Mouse (Mus musculus) liver, embryonic 14.5 days (tissue): ENCODE results near the gene Bbof1. TPM values are rescaled to one million over a fixed set of nuclear protein-coding genes. Genes with fewer than 3 reads are reported as not detected.

Source experiments
- ATAC-seq: fragments of 200-750 bp; cut with Nextera tagmentation; 2 replicates; pipeline ENCODE4 v1.8.0; 2017; ENCODE audit warnings: moderate number of reproducible peaks, mild to moderate bottlenecking, moderate library complexity; ENCODE audit not compliant: insufficient read depth
- DNase-seq, 3 experiments: peaks; one replicate each; pipeline ENCODE4 v3.0.0-alpha.2; 2012 to 2013; ENCODE audit warnings: low read depth in 3 of 3, low spot score in 3 of 3
- H3K27ac ChIP-seq: fragments of 300-500 bp; sonication (generic); 2 replicates; pipeline ENCODE4 v1.5.1; 2014; ENCODE audit warnings: moderate library complexity, mild to moderate bottlenecking, control low read depth, inconsistent platforms
- H3K27me3 ChIP-seq: fragments of 300-500 bp; sonication (generic); 2 replicates; pipeline ENCODE4 v1.6.1; 2014; ENCODE audit warnings: mild to moderate bottlenecking, low read length, moderate library complexity; ENCODE audit not compliant: control insufficient read depth, insufficient read depth
- H3K36me3 ChIP-seq: fragments of 300-500 bp; sonication (generic); replicated peaks from 2 replicates; pipeline ENCODE4 v1.6.1; 2014; ENCODE audit warnings: low read depth; ENCODE audit not compliant: control insufficient read depth, insufficient read depth
- H3K4me1 ChIP-seq, 2 experiments: fragments of 200-500 bp in 1 of 2; fragments of 300-500 bp in 1 of 2; sonication (generic) in 1 of 2; replicated peaks; 2 replicates each; pipeline ENCODE4 v1.6.1; 2012 to 2014; ENCODE audit warnings: antibody characterized with exemption in 1 of 2, inconsistent platforms in 1 of 2, low read length in 1 of 2; ENCODE audit not compliant: control insufficient read depth in 2 of 2, insufficient read depth in 2 of 2
- H3K4me2 ChIP-seq: fragments of 300-500 bp; sonication (generic); 2 replicates; pipeline ENCODE4 v1.6.1; 2014; ENCODE audit warnings: low read depth, mild to moderate bottlenecking, control low read depth, moderate library complexity
- H3K4me3 ChIP-seq, 2 experiments: fragments of 200-500 bp in 1 of 2; fragments of 300-500 bp in 1 of 2; sonication (generic) in 1 of 2; 2 replicates each; pipeline ENCODE4 v1.5.1; 2012 to 2014; ENCODE audit warnings: low read depth in 2 of 2, low read length in 2 of 2, mild to moderate bottlenecking in 2 of 2, control low read depth in 1 of 2, inconsistent platforms in 1 of 2, moderate library complexity in 1 of 2; ENCODE audit not compliant: insufficient read depth in 1 of 2
- H3K9ac ChIP-seq: fragments of 300-500 bp; sonication (generic); replicated peaks from 2 replicates; pipeline ENCODE4 v1.6.1; 2014; ENCODE audit warnings: mild to moderate bottlenecking, control low read depth, moderate library complexity
- H3K9me3 ChIP-seq: fragments of 300-500 bp; sonication (generic); 2 replicates; pipeline ENCODE4 v1.6.1; 2016; ENCODE audit warnings: low read length, mixed read lengths; ENCODE audit not compliant: control insufficient read depth
- CTCF ChIP-seq: IDR thresholded peaks from 2 replicates; pipeline ENCODE4 v1.5.1; 2016; ENCODE audit warnings: antibody characterized with exemption, low read depth, control low read depth
- EP300 ChIP-seq: IDR thresholded peaks from 2 replicates; pipeline ENCODE4 v1.6.1; 2016; ENCODE audit warnings: antibody characterized with exemption, low read depth
- WGBS: fragments of 180-500 bp; shearing (Covaris S2); extraction: QIAGEN DNeasy Blood & Tissue Kit; methylation state at CpG from one replicate; pipeline ENCODE4 v1.1.7; 2014; ENCODE audit not compliant: insufficient replicate concordance; 5-methylcytosine and 5-hydroxymethylcytosine counted together
- polyA plus RNA-seq, 2 experiments: library from polyadenylated mRNA; depleted of rRNA in 1 of 2; stranded (reverse) in 1 of 2; unstranded in 1 of 2; fragments of >200 nt; fragmentation: Nextera tagmentation in 1 of 2; extraction: Ambion mirVana in 1 of 2; gene quantifications; 2 replicates each; pipeline versions ENCODE4 v1.2.1 to v1.2.3; 2012 to 2014

Bbof1 gene
- polyA plus RNA-seq, 2 experiments: 0.25 to 0.33 TPM

- TF ChIP-seq EP300: no peak
- no peak for TF ChIP-seq CTCF
- WGBS: 90% methylated on average over 3 of the region's 3 CpGs
- no peaks in the 10 kb centered on the region for H3K27me3 ChIP-seq
Observed at GRCm38 (mm10) chr12:84456911-84457310, 48.0 kb downstream of the Bbof1 start.

GRCm38 (mm10) chr12:84459845-84460244, 51.0 kb downstream of the Bbof1 start:
- H3K4me2 ChIP-seq: no peak overlapping the region
- no peak overlapping the region for H3K4me3 ChIP-seq
- no peak overlapping the region for H3K27ac ChIP-seq
- WGBS: 55% methylated on average over 1 of the region's 1 CpGs
- TF ChIP-seq CTCF (peak; percentile 32; the same call in 1 of the 2 replicates), EP300 (no peak)
- no peaks in the 10 kb centered on the region for H3K27me3 ChIP-seq
- DNase-seq (no peak), ATAC-seq (no peak)
- H3K9me3 ChIP-seq: no peaks in the 10 kb centered on the region
- no peaks in the 10 kb centered on the region for H3K4me1 ChIP-seq
- H3K36me3 ChIP-seq: peaks cover 50% of the 10 kb centered on the region
- H3K9ac ChIP-seq: no peak overlapping the region

More at GRCm38 (mm10) chr12:84456911-84457310, 48.0 kb downstream of the Bbof1 start:
- DNase-seq: no peak
- Histone ChIP-seq H3K9me3 (no peaks in the 10 kb centered on the region), H3K4me1 (peaks cover 16 to 17% of the 10 kb centered on the region in 2 experiments), H3K27ac (no peak overlapping the region), H3K4me3 (no peak overlapping the region), H3K36me3 (peaks cover 32% of the 10 kb centered on the region), H3K4me2 (no peak overlapping the region), H3K9ac (no peak overlapping the region)
- no peak for ATAC-seq

GRCm38 (mm10) chr12:84461416-84461815, 52.5 kb downstream of the Bbof1 start:
- TF ChIP-seq EP300 (no peak), CTCF (no peak)
- Histone ChIP-seq H3K9ac (no peak overlapping the region), H3K4me2 (no peak overlapping the region), H3K27me3 (no peaks in the 10 kb centered on the region), H3K4me3 (no peak overlapping the region), H3K36me3 (peaks cover 50% of the 10 kb centered on the region), H3K27ac (no peak overlapping the region), H3K4me1 (no peaks in the 10 kb centered on the region), H3K9me3 (no peaks in the 10 kb centered on the region)
- WGBS: 85% methylated on average over 5 of the region's 5 CpGs
- no peak for DNase-seq
- no peak for ATAC-seq

GRCm38 (mm10) chr12:84462856-84463255, 54.0 kb downstream of the Bbof1 start:
- H3K4me3 ChIP-seq: no peak overlapping the region
- no peak for DNase-seq
- ATAC-seq: no peak
- no peaks in the 10 kb centered on the region for H3K4me1 ChIP-seq
- H3K9me3 ChIP-seq: no peaks in the 10 kb centered on the region
- no peak overlapping the region for H3K9ac ChIP-seq
- H3K36me3 ChIP-seq: peaks cover 42% of the 10 kb centered on the region
- no peaks in the 10 kb centered on the region for H3K27me3 ChIP-seq
- no peak overlapping the region for H3K4me2 ChIP-seq
- 80% methylated on average over 3 of the region's 3 CpGs for WGBS
- H3K27ac ChIP-seq: no peak overlapping the region
- TF ChIP-seq EP300: no peak
- no peak for TF ChIP-seq CTCF

GRCm38 (mm10) chr12:84468701-84469100, 59.8 kb downstream of the Bbof1 start:
- no peak for ATAC-seq
- Histone ChIP-seq H3K27ac (no peak overlapping the region), H3K36me3 (peaks cover 16% of the 10 kb centered on the region), H3K4me1 (no peaks in the 10 kb centered on the region), H3K9me3 (no peaks in the 10 kb centered on the region), H3K9ac (no peak overlapping the region), H3K27me3 (no peaks in the 10 kb centered on the region), H3K4me2 (no peak overlapping the region), H3K4me3 (no peak overlapping the region)
- peak; percentile 28 to 41 (median 35) for DNase-seq
- WGBS: 0% methylated on average over 1 of the region's 1 CpGs
- TF ChIP-seq EP300 (no peak), CTCF (peak; percentile 65)
